Mouse (Mus musculus) embryonic facial prominence, embryonic 13.5 days (tissue): ENCODE data around the gene Lrp5. TPM values are rescaled to one million over a fixed set of nuclear protein-coding genes. Genes with fewer than 3 reads are reported as not detected.

Experiments
- ATAC-seq: fragments of 200-750 bp; cut with Nextera tagmentation; 2 replicates; pipeline ENCODE4 v1.8.0; 2017; ENCODE audit warnings: low read depth; ENCODE audit not compliant: insufficient number of reproducible peaks, insufficient read depth, low FRiP score, low TSS enrichment
- H3K27ac ChIP-seq: fragments of 300-500 bp; sonication (generic); 2 replicates; pipeline ENCODE4 v1.5.1; 2015; ENCODE audit warnings: moderate library complexity, mild to moderate bottlenecking, inconsistent platforms
- H3K27me3 ChIP-seq: fragments of 300-500 bp; sonication (generic); 2 replicates; pipeline ENCODE4 v1.6.1; 2015; ENCODE audit warnings: mild to moderate bottlenecking, inconsistent platforms
- H3K36me3 ChIP-seq: fragments of 300-500 bp; sonication (generic); 2 replicates; pipeline ENCODE4 v1.6.1; 2015; ENCODE audit warnings: mild to moderate bottlenecking, inconsistent platforms
- H3K4me1 ChIP-seq: fragments of 300-500 bp; sonication (generic); 2 replicates; pipeline ENCODE4 v1.6.1; 2015; ENCODE audit warnings: inconsistent platforms
- H3K4me2 ChIP-seq: fragments of 300-500 bp; sonication (generic); 2 replicates; pipeline ENCODE4 v1.6.1; 2015; ENCODE audit warnings: moderate library complexity, mild to moderate bottlenecking, inconsistent platforms
- H3K4me3 ChIP-seq: fragments of 300-500 bp; sonication (generic); 2 replicates; pipeline ENCODE4 v1.5.1; 2015; ENCODE audit warnings: mild to moderate bottlenecking, inconsistent platforms
- H3K9ac ChIP-seq: fragments of 300-500 bp; sonication (generic); 2 replicates; pipeline ENCODE4 v1.6.1; 2015; ENCODE audit warnings: mild to moderate bottlenecking, inconsistent platforms
- H3K9me3 ChIP-seq: fragments of 300-500 bp; sonication (generic); 2 replicates; pipeline ENCODE4 v1.6.1; 2016; ENCODE audit warnings: inconsistent platforms
- WGBS: fragments of 180-500 bp; shearing (Covaris S2); methylation state at CpG from one replicate; pipeline ENCODE4 v1.1.7; 2015; ENCODE audit warnings: mixed read lengths; 5-methylcytosine and 5-hydroxymethylcytosine counted together
- polyA plus RNA-seq: library from polyadenylated mRNA; unstranded; fragments of >200 nt; fragmentation: Nextera tagmentation; extraction: Ambion mirVana; gene quantifications from 2 replicates; pipeline ENCODE4 v1.2.1, GENCODE M21; 2015

The Lrp5 gene
- polyA plus RNA-seq, 1 experiment from 2014 or later = 7.9 TPM

GRCm38 (mm10) chr19:3628223-3628622 is 58.1 kb downstream of the Lrp5 start:
- H3K9me3 ChIP-seq = no peaks in the 10 kb centered on the region
- H3K36me3 ChIP-seq = peaks cover 88% of the 10 kb centered on the region
- no peak overlapping the region for H3K27ac ChIP-seq
- WGBS = 87% methylated on average over 8 of the region's 8 CpGs
- no peak overlapping the region for H3K4me2 ChIP-seq
- H3K4me3 ChIP-seq = no peak overlapping the region
- H3K4me1 ChIP-seq = no peaks in the 10 kb centered on the region
- H3K27me3 ChIP-seq = no peaks in the 10 kb centered on the region
- 0 out of 2 replicates have a peak overlapping the region, but pooled peaks have one; percentile 16 for H3K9ac ChIP-seq
- no peak for ATAC-seq

GRCm38 (mm10) chr19:3625111-3625510 is 61.3 kb downstream of the Lrp5 start:
- Histone ChIP-seq H3K27me3 (no peaks in the 10 kb centered on the region), H3K36me3 (peaks cover 92% of the 10 kb centered on the region), H3K9ac (no peak overlapping the region), H3K9me3 (no peaks in the 10 kb centered on the region), H3K27ac (no peak overlapping the region), H3K4me1 (no peaks in the 10 kb centered on the region), H3K4me2 (no peak overlapping the region), H3K4me3 (no peak overlapping the region)
- no peak for ATAC-seq
- WGBS = 86% methylated on average over 7 of the region's 7 CpGs

GRCm38 (mm10) chr19:3623824-3624223 is 62.5 kb downstream of the Lrp5 start:
- H3K9ac ChIP-seq = no peak overlapping the region
- no peak overlapping the region for H3K4me3 ChIP-seq
- peaks cover 92% of the 10 kb centered on the region for H3K36me3 ChIP-seq
- ATAC-seq = no peak
- H3K4me1 ChIP-seq = no peaks in the 10 kb centered on the region
- H3K4me2 ChIP-seq = no peak overlapping the region
- H3K27me3 ChIP-seq = no peaks in the 10 kb centered on the region
- H3K9me3 ChIP-seq = peaks cover 7% of the 10 kb centered on the region; the same call in 1 of the 2 replicates
- 67% methylated on average over 5 of the region's 5 CpGs for WGBS
- H3K27ac ChIP-seq = no peak overlapping the region

GRCm38 (mm10) chr19:3623294-3623693 is 63.1 kb downstream of the Lrp5 start:
- Histone ChIP-seq H3K9ac (no peak overlapping the region), H3K4me1 (no peaks in the 10 kb centered on the region), H3K27ac (no peak overlapping the region), H3K4me3 (no peak overlapping the region), H3K9me3 (peaks cover 7% of the 10 kb centered on the region; the same call in 1 of the 2 replicates), H3K36me3 (peaks cover 92% of the 10 kb centered on the region), H3K4me2 (no peak overlapping the region), H3K27me3 (no peaks in the 10 kb centered on the region)
- ATAC-seq = no peak
- 96% methylated on average over 4 of the region's 4 CpGs for WGBS

GRCm38 (mm10) chr19:3620871-3621270 is 65.5 kb downstream of the Lrp5 start:
- Histone ChIP-seq H3K4me3 (no peak overlapping the region), H3K27ac (no peak overlapping the region), H3K27me3 (no peaks in the 10 kb centered on the region), H3K9me3 (peaks cover 7% of the 10 kb centered on the region; the same call in 1 of the 2 replicates), H3K4me1 (no peaks in the 10 kb centered on the region), H3K9ac (no peak overlapping the region), H3K36me3 (peaks cover 86% of the 10 kb centered on the region), H3K4me2 (no peak overlapping the region)
- 93% methylated on average over 10 of the region's 10 CpGs for WGBS
- no peak for ATAC-seq

- no peak overlapping the region for H3K9ac ChIP-seq
- peaks cover 91% of the 10 kb centered on the region for H3K36me3 ChIP-seq
- H3K4me2 ChIP-seq = no peak overlapping the region
- no peak for ATAC-seq
- no peaks in the 10 kb centered on the region for H3K4me1 ChIP-seq
- no peak overlapping the region for H3K4me3 ChIP-seq
- no peaks in the 10 kb centered on the region for H3K27me3 ChIP-seq
- H3K27ac ChIP-seq = no peak overlapping the region
- peaks cover 7% of the 10 kb centered on the region; the same call in 1 of the 2 replicates for H3K9me3 ChIP-seq
- WGBS = 86% methylated on average over 2 of the region's 2 CpGs
Observed at GRCm38 (mm10) chr19:3619359-3619758, 67.0 kb downstream of the Lrp5 start.

- Histone ChIP-seq H3K9ac (no peak overlapping the region), H3K27ac (no peak overlapping the region), H3K4me3 (no peak overlapping the region), H3K36me3 (peaks cover 91% of the 10 kb centered on the region), H3K4me2 (no peak overlapping the region), H3K27me3 (no peaks in the 10 kb centered on the region), H3K4me1 (no peaks in the 10 kb centered on the region), H3K9me3 (no peaks in the 10 kb centered on the region)
- no peak for ATAC-seq
- 93% methylated on average over 10 of the region's 10 CpGs for WGBS
Observed at GRCm38 (mm10) chr19:3613991-3614390, 72.4 kb downstream of the Lrp5 start.

- no peaks in the 10 kb centered on the region for H3K9me3 ChIP-seq
- no peak overlapping the region for H3K9ac ChIP-seq
- 95% methylated on average over 4 of the region's 4 CpGs for WGBS
- no peaks in the 10 kb centered on the region for H3K27me3 ChIP-seq
- H3K4me2 ChIP-seq = no peak overlapping the region
- H3K4me1 ChIP-seq = no peaks in the 10 kb centered on the region
- H3K27ac ChIP-seq = no peak overlapping the region
- no peak overlapping the region for H3K4me3 ChIP-seq
- H3K36me3 ChIP-seq = peaks cover 87% of the 10 kb centered on the region
- ATAC-seq = no peak
Observed at GRCm38 (mm10) chr19:3612534-3613273, 73.7 kb downstream of the Lrp5 start.

- Histone ChIP-seq H3K4me2 (no peak overlapping the region), H3K27ac (no peak overlapping the region), H3K36me3 (peaks cover 88% of the 10 kb centered on the region), H3K27me3 (no peaks in the 10 kb centered on the region), H3K9me3 (no peaks in the 10 kb centered on the region), H3K9ac (no peak overlapping the region), H3K4me3 (no peak overlapping the region), H3K4me1 (no peaks in the 10 kb centered on the region)
- ATAC-seq = no peak
- WGBS = 90% methylated on average over 8 of the region's 8 CpGs
Observed at GRCm38 (mm10) chr19:3611730-3612129, 74.6 kb downstream of the Lrp5 start.

GRCm38 (mm10) chr19:3610886-3611285 is 75.5 kb downstream of the Lrp5 start:
- Histone ChIP-seq H3K9me3 (no peaks in the 10 kb centered on the region), H3K4me2 (no peak overlapping the region), H3K36me3 (peaks cover 91% of the 10 kb centered on the region), H3K4me3 (no peak overlapping the region), H3K27ac (no peak overlapping the region), H3K9ac (no peak overlapping the region), H3K27me3 (no peaks in the 10 kb centered on the region), H3K4me1 (no peaks in the 10 kb centered on the region)
- WGBS = 91% methylated on average over 2 of the region's 2 CpGs
- ATAC-seq = no peak

GRCm38 (mm10) chr19:3609826-3610225 is 76.5 kb downstream of the Lrp5 start:
- Histone ChIP-seq H3K36me3 (peaks cover 91% of the 10 kb centered on the region), H3K9me3 (no peaks in the 10 kb centered on the region), H3K4me1 (no peaks in the 10 kb centered on the region), H3K4me2 (no peak overlapping the region), H3K27ac (no peak overlapping the region), H3K4me3 (no peak overlapping the region), H3K27me3 (no peaks in the 10 kb centered on the region), H3K9ac (no peak overlapping the region)
- 89% methylated on average over 10 of the region's 10 CpGs for WGBS
- no peak for ATAC-seq

GRCm38 (mm10) chr19:3594316-3594715 is 92.0 kb downstream of the Lrp5 start:
- WGBS = 93% methylated on average over 5 of the region's 5 CpGs
- Histone ChIP-seq H3K27me3 (no peaks in the 10 kb centered on the region), H3K4me2 (no peak overlapping the region), H3K9ac (no peak overlapping the region), H3K4me1 (no peaks in the 10 kb centered on the region), H3K36me3 (peaks cover 100% of the 10 kb centered on the region), H3K27ac (no peak overlapping the region), H3K9me3 (no peaks in the 10 kb centered on the region), H3K4me3 (no peak overlapping the region)
- no peak for ATAC-seq
